Mouse (Mus musculus): ENCODE measurements around the gene Mfsd11. TPM values are rescaled to one million over a fixed set of nuclear protein-coding genes. Genes with fewer than 3 reads are reported as not detected.

Gene Mfsd11
- polyA plus RNA-seq, 1 experiment from 2014 or later: 43.9 TPM

DNA sequence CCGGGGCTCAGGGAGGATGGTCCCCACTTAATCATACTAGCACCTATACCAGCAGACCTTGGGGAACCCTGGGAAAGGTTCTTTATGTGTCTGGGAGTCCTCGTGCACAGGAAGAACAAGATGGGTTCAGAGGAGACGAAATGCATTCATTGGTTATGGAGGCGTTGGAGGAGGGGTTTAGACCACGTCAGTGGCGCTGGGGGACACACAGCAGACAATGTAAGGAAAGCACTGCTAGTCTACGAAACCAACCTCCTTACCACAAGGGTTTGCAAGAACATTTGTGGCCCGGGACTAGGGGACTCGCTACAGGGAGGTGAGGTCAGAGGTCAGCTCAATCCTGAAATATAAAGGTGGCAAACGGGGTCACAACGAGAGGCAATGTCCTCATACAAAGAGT is 41.7 kb upstream of the Mfsd11 start:
- Histone ChIP-seq H3K36me3 (ENCODE audit: control insufficient read depth, insufficient read depth, low read length) (no peaks in the 10 kb centered on the region), H3K9ac (ENCODE audit: low read depth, low read length) (0 out of 2 replicates have a peak overlapping the region, but pooled peaks have one; percentile 53), H3K4me3 (ENCODE audit: low read depth, low read length) (no peak overlapping the region), H3K4me1 (ENCODE audit: control insufficient read depth, insufficient read depth, low read length) (peaks cover 49% of the 10 kb centered on the region), H3K9me3 (ENCODE audit: control insufficient read depth, low read length) (no peaks in the 10 kb centered on the region), H3K4me2 (ENCODE audit: low read depth, low read length) (no peak overlapping the region), H3K27ac (replicated peaks; ENCODE audit: low read depth, low read length) (no peak overlapping the region; the same call in 1 of the 2 replicates), H3K27me3 (replicated peaks; ENCODE audit: control insufficient read depth, insufficient read depth, low read length) (no peaks in the 10 kb centered on the region)
- DNase-seq (ENCODE audit: low spot score) (no peak), ATAC-seq (ENCODE audit: low read depth) (no peak)
- 70% methylated on average over 11 of the region's 11 CpGs for WGBS

DNA sequence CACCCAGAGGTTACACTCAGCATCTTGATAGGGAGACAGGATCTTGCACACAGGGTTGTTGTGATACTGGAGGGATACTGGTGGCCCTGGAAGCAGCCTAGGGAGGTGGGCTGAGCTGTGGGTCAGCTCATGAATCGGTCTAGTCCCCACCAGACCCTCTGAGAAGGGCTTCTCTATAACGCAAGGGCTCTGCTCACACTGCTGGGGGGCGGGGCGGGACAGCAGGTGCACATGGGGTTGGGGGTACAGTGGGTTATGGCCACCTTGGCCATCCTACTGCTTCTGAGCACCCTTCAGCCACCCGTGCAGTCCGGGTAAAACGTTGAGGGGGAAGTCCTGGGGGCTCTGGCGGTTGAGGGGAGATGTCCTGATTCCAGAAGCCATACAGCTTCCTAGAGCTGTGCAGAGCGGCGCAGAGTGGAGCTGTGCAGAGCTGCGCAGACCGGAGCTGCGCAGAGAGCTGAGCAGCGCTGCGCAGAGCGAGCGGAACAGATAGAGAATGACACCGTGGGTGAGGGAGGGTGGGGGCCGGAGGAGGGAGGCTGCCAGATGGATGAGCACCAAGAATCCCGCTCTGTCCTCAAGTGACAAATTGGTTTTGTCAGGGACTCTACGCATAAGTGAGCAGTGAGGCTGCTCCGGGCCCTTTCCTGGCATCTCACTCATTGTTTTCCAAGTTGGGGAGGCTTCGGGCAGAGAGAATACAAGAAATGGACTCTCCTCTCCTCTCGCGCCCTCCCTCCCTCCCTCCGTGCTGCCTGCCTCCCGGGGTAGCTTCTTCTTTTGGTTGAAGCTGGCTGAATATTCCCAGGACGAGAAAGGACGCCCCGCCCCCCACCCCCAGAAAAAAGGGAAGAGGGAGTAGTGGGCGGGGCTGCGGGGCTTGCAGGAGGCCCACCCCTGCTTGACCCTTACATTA is 41.0 kb upstream of the Mfsd11 start:
- peak overlapping the region; percentile 32 for H3K4me3 ChIP-seq (ENCODE audit: low read depth, low read length)
- WGBS: 8% methylated on average over 31 of the region's 32 CpGs
- H3K4me2 ChIP-seq (ENCODE audit: low read depth, low read length): peak overlapping the region; percentile 67
- H3K9ac ChIP-seq (ENCODE audit: low read depth, low read length): peak overlapping the region; percentile 53
- ATAC-seq (ENCODE audit: low read depth) (peak; percentile 89), DNase-seq (ENCODE audit: low spot score) (peak; percentile 93)
- peaks cover 53% of the 10 kb centered on the region for H3K4me1 ChIP-seq (ENCODE audit: control insufficient read depth, insufficient read depth, low read length)
- no peaks in the 10 kb centered on the region for H3K36me3 ChIP-seq (ENCODE audit: control insufficient read depth, insufficient read depth, low read length)
- no peaks in the 10 kb centered on the region for H3K9me3 ChIP-seq (ENCODE audit: control insufficient read depth, low read length)
- peak overlapping the region; percentile 70 for H3K27ac ChIP-seq (replicated peaks; ENCODE audit: low read depth, low read length)
- no peaks in the 10 kb centered on the region for H3K27me3 ChIP-seq (replicated peaks; ENCODE audit: control insufficient read depth, insufficient read depth, low read length)

DNA sequence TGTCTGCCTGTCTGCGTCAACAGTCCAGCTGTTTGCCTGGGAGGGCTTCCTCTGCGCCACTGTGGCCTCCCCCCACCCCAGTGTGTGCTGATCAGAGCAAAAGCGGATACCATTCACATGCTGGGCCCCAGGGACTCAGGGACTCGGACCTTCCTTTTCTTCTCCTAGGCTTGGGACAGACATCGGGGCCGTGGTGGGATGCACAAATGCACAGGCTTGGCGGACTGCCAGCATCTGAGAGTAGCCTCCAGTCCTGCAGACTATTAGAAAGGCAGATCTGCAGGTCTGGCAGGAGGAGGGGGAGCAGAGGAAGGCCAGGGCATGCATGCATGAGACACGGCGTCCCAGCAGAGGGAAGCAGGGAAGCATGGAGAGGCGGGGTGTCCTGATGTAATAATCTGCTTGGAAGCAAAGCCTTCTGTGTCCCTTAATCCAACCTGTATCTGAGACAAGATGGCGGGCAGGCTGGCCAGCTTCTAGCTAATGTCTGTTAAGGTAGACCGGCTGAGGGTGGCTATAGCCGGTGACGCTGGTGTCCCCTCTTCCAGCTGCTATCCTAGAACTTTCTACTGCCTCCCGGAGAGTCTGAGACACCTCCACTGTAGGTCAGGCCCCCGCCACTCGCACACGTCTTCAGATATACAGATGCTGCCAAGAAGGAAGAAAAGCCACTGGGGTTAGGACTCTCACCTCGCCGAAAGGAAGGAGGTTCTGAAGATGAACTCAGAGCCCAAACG is 39.3 kb upstream of the Mfsd11 start:
- peak overlapping the region; percentile 94 for H3K27ac ChIP-seq (replicated peaks; ENCODE audit: low read depth, low read length)
- DNase-seq (ENCODE audit: low spot score): peak; percentile 87
- H3K27me3 ChIP-seq (replicated peaks; ENCODE audit: control insufficient read depth, insufficient read depth, low read length): no peaks in the 10 kb centered on the region
- peaks cover 48% of the 10 kb centered on the region for H3K4me1 ChIP-seq (ENCODE audit: control insufficient read depth, insufficient read depth, low read length)
- peak overlapping the region; percentile 38 for H3K4me2 ChIP-seq (ENCODE audit: low read depth, low read length)
- peak; percentile 26; the same call in 1 of the 2 replicates for ATAC-seq (ENCODE audit: low read depth)
- H3K4me3 ChIP-seq (ENCODE audit: low read depth, low read length): no peak overlapping the region
- no peaks in the 10 kb centered on the region for H3K36me3 ChIP-seq (ENCODE audit: control insufficient read depth, insufficient read depth, low read length)
- peak overlapping the region; percentile 53; the same call in 1 of the 2 replicates for H3K9ac ChIP-seq (ENCODE audit: low read depth, low read length)
- H3K9me3 ChIP-seq (ENCODE audit: control insufficient read depth, low read length): no peaks in the 10 kb centered on the region
- 39% methylated on average over 20 of the region's 21 CpGs for WGBS

DNA sequence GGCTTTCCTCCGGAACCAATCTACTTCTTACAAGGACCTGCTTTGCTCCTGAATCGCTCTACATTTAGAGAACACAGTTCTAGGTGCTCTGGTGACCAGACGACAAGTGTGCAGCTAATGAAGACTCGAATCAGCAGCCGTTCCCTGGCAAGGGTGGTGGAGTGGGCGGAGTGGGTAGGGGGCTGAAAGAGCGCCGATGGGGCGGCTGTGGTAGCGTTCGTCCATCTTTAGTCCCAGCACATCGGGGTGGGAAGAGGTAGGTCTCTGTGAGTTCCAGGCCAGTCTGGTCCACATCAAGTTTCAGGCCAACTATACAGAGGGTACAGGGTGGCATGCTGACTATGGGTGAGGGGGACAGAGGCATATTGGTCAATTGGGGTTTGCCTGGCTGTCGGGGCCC is 38.6 kb upstream of the Mfsd11 start:
- 72% methylated on average over 13 of the region's 13 CpGs for WGBS
- ATAC-seq (ENCODE audit: low read depth): no peak
- H3K4me3 ChIP-seq (ENCODE audit: low read depth, low read length): no peak overlapping the region
- no peak for DNase-seq (ENCODE audit: low spot score)
- H3K27ac ChIP-seq (replicated peaks; ENCODE audit: low read depth, low read length): peak overlapping the region; percentile 94
- H3K27me3 ChIP-seq (replicated peaks; ENCODE audit: control insufficient read depth, insufficient read depth, low read length): no peaks in the 10 kb centered on the region
- H3K4me2 ChIP-seq (ENCODE audit: low read depth, low read length): peak overlapping the region; percentile 38
- peaks cover 49% of the 10 kb centered on the region for H3K4me1 ChIP-seq (ENCODE audit: control insufficient read depth, insufficient read depth, low read length)
- H3K9me3 ChIP-seq (ENCODE audit: control insufficient read depth, low read length): no peaks in the 10 kb centered on the region
- H3K36me3 ChIP-seq (ENCODE audit: control insufficient read depth, insufficient read depth, low read length): no peaks in the 10 kb centered on the region
- H3K9ac ChIP-seq (ENCODE audit: low read depth, low read length): peak overlapping the region; percentile 53

DNA sequence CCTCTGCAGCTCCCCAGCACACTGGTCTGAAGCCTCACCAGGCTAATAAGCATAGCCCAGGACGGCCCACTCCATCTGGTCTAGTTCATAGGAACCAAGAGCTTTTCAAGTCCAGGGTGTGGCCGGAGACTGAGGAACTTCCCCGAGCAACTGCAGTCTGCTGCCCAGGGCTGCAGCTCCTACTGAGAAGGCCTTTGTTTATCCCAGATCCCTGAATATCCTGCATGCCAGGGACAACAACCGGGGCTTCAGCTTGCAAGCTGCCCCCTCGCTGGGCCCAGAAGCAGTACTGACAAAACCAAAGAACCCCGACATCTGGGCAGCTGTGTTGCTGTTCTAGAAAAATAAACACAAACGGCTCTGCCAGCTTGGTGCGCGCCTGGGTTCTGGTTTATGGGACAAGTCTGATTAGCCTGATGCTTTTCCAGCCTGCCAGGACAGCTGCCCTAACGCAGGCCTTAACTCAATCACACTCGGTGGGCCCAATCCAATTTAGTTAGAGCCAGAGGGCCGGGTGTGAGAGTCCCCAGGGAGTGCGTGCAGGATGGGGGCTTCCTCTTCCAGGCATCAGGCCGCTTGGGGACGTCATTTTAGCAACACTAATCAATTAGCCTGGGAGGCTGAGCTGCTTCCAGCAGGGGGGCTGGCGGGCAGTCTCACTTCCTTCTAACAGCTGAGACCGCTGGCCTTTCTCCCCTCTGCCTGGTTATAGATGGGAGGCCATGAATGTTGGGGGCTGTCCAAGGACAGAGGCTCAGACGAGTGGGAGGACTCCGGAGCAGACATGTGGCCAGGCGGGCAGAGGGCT is 38.0 kb upstream of the Mfsd11 start:
- Histone ChIP-seq H3K9ac (ENCODE audit: low read depth, low read length) (peak overlapping the region; percentile 53), H3K27me3 (replicated peaks; ENCODE audit: control insufficient read depth, insufficient read depth, low read length) (no peaks in the 10 kb centered on the region), H3K27ac (replicated peaks; ENCODE audit: low read depth, low read length) (peak overlapping the region; percentile 94), H3K4me1 (ENCODE audit: control insufficient read depth, insufficient read depth, low read length) (peaks cover 52% of the 10 kb centered on the region), H3K36me3 (ENCODE audit: control insufficient read depth, insufficient read depth, low read length) (no peaks in the 10 kb centered on the region), H3K4me3 (ENCODE audit: low read depth, low read length) (no peak overlapping the region), H3K9me3 (ENCODE audit: control insufficient read depth, low read length) (no peaks in the 10 kb centered on the region), H3K4me2 (ENCODE audit: low read depth, low read length) (peak overlapping the region; percentile 38)
- DNase-seq (ENCODE audit: low spot score): peak; percentile 90
- 9% methylated on average over 20 of the region's 20 CpGs for WGBS
- ATAC-seq (ENCODE audit: low read depth): peak; percentile 41; the same call in 1 of the 2 replicates

DNA sequence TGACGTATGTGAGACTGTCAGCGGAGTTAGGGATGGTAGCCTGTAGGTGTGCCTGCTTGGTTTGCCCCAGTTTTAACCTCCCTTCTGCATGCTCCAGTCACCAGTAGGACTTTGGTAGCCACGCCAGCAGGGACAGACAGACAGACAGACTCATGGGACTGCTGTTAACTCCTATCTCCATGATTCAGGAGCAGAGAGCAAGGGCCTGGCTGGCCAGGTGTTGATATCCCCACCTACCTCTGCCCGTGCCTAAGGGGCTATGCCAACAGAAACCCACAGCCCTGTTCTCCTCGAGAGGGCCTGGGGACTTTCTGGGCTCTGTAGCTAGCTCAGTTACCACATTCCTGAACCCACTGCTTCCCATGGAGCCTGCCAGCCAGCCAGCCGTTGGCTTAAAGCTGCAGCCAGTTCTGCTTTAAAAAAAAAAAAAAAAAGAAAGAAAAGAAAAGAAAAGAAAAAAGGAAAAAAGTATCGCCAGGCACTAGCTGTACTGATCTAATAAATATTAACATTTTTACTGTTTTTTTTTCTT is 37.3 kb upstream of the Mfsd11 start:
- Histone ChIP-seq H3K4me3 (ENCODE audit: low read depth, low read length) (no peak overlapping the region), H3K27me3 (replicated peaks; ENCODE audit: control insufficient read depth, insufficient read depth, low read length) (no peaks in the 10 kb centered on the region), H3K9me3 (ENCODE audit: control insufficient read depth, low read length) (no peaks in the 10 kb centered on the region), H3K9ac (ENCODE audit: low read depth, low read length) (peak overlapping the region; percentile 53; the same call in 1 of the 2 replicates), H3K27ac (replicated peaks; ENCODE audit: low read depth, low read length) (peak overlapping the region; percentile 94), H3K4me1 (ENCODE audit: control insufficient read depth, insufficient read depth, low read length) (peaks cover 52% of the 10 kb centered on the region), H3K36me3 (ENCODE audit: control insufficient read depth, insufficient read depth, low read length) (no peaks in the 10 kb centered on the region), H3K4me2 (ENCODE audit: low read depth, low read length) (peak overlapping the region; percentile 38)
- no peak for ATAC-seq (ENCODE audit: low read depth)
- 15% methylated on average over 6 of the region's 7 CpGs for WGBS
- peak; percentile 82 for DNase-seq (ENCODE audit: low spot score)

DNA sequence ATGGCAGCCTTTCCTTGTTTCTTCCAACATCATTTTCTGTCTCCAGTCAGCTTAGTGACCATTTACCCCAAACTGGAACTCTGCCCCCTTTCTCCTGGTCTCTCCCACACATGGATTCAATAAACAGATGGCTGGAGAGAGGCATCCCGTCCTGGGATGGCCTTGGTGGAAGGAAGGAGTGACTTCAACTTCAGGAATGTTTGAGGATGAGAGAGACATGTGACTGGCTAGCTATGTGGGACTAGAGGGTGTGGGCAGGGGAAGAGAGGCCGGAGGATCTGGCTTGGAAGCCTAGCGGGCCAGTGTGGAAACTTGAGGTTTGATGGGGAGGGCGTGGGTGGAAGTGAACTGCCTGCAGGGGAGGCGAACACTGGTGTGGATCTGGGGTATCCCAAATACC is 35.5 kb upstream of the Mfsd11 start:
- no peak overlapping the region for H3K4me3 ChIP-seq (ENCODE audit: low read depth, low read length)
- 67% methylated on average over 5 of the region's 5 CpGs for WGBS
- H3K27ac ChIP-seq (replicated peaks; ENCODE audit: low read depth, low read length): no peak overlapping the region
- H3K9me3 ChIP-seq (ENCODE audit: control insufficient read depth, low read length): no peaks in the 10 kb centered on the region
- H3K36me3 ChIP-seq (ENCODE audit: control insufficient read depth, insufficient read depth, low read length): no peaks in the 10 kb centered on the region
- peaks cover 44% of the 10 kb centered on the region for H3K4me1 ChIP-seq (ENCODE audit: control insufficient read depth, insufficient read depth, low read length)
- no peak for ATAC-seq (ENCODE audit: low read depth)
- no peak overlapping the region for H3K4me2 ChIP-seq (ENCODE audit: low read depth, low read length)
- no peak overlapping the region for H3K9ac ChIP-seq (ENCODE audit: low read depth, low read length)
- DNase-seq (ENCODE audit: low spot score): peak; percentile 12
- H3K27me3 ChIP-seq (replicated peaks; ENCODE audit: control insufficient read depth, insufficient read depth, low read length): no peaks in the 10 kb centered on the region

DNA sequence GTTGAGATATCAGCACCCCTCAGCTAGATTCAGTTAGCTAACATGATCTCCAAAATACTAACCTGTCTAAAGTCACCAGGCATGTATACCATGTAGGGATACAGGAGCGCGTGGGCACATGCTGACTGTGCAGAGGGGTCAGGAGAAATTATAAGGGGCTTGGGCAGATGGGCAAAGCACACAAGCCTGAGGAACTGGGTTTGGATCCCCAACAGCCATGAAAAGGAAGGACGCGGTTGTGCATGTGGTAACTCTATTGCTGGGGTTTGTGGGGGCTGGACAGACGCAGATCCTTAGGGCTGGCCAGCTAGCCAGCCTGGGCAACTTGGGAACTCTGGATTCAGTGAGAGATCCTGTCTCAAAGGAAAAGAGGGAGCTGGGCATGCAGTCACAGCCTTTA is 34.7 kb upstream of the Mfsd11 start:
- Histone ChIP-seq H3K27me3 (replicated peaks; ENCODE audit: control insufficient read depth, insufficient read depth, low read length) (no peaks in the 10 kb centered on the region), H3K27ac (replicated peaks; ENCODE audit: low read depth, low read length) (no peak overlapping the region), H3K36me3 (ENCODE audit: control insufficient read depth, insufficient read depth, low read length) (no peaks in the 10 kb centered on the region), H3K4me1 (ENCODE audit: control insufficient read depth, insufficient read depth, low read length) (peaks cover 38% of the 10 kb centered on the region), H3K4me3 (ENCODE audit: low read depth, low read length) (no peak overlapping the region), H3K9ac (ENCODE audit: low read depth, low read length) (no peak overlapping the region), H3K4me2 (ENCODE audit: low read depth, low read length) (no peak overlapping the region), H3K9me3 (ENCODE audit: control insufficient read depth, low read length) (no peaks in the 10 kb centered on the region)
- WGBS: 93% methylated on average over 5 of the region's 5 CpGs
- no peak for ATAC-seq (ENCODE audit: low read depth)
- no peak for DNase-seq (ENCODE audit: low spot score)
